Mouse (Mus musculus) myocyte (in vitro differentiated cells): ENCODE data around the gene Ncor1.

ENCODE experiments used
- E2F4 ChIP-seq: IDR thresholded peaks from one replicate; pipeline ENCODE4 v1.6.1; 2011; ENCODE audit warnings: mild to moderate bottlenecking, control low read depth, moderate library complexity; ENCODE audit not compliant: insufficient read depth
- MAX ChIP-seq: IDR thresholded peaks from one replicate; pipeline ENCODE4 v1.6.1; 2011; ENCODE audit warnings: low read depth, mild to moderate bottlenecking, control low read depth
- MYOD1 ChIP-seq, 3 experiments: IDR thresholded peaks; one replicate each; pipeline ENCODE4 v1.6.1; 2011; ENCODE audit warnings: control low read depth in 2 of 3, low read depth in 2 of 3, mild to moderate bottlenecking in 2 of 3, moderate library complexity in 1 of 3; ENCODE audit not compliant: insufficient read length in 2 of 3, control insufficient read depth in 1 of 3
- MYOG ChIP-seq, 3 experiments: IDR thresholded peaks; one replicate each; pipeline ENCODE4 v1.6.1; 2011; ENCODE audit warnings: control low read depth in 2 of 3, low read depth in 2 of 3, mild to moderate bottlenecking in 2 of 3; ENCODE audit not compliant: insufficient read length in 2 of 3, control insufficient read depth in 1 of 3, insufficient read depth in 1 of 3
- POLR2A ChIP-seq: IDR thresholded peaks from one replicate; pipeline ENCODE4 v1.6.1; 2011; ENCODE audit warnings: low read depth, mild to moderate bottlenecking, control low read depth, moderate library complexity; ENCODE audit not compliant: insufficient read length
- POLR2AphosphoS2 ChIP-seq: IDR thresholded peaks from one replicate; pipeline ENCODE4 v1.6.1; 2011; ENCODE audit warnings: low read depth, control low read depth; ENCODE audit not compliant: insufficient read length
- SRF ChIP-seq: IDR thresholded peaks from one replicate; pipeline ENCODE4 v1.6.1; 2011; ENCODE audit warnings: low read depth; ENCODE audit not compliant: control insufficient read depth, insufficient read length
- TCF12 ChIP-seq: IDR thresholded peaks from one replicate; pipeline ENCODE4 v1.6.1; 2011; ENCODE audit warnings: mild to moderate bottlenecking, control low read depth; ENCODE audit not compliant: poor library complexity, insufficient read depth, severe bottlenecking
- TCF3 ChIP-seq: IDR thresholded peaks from one replicate; pipeline ENCODE4 v1.6.1; 2011; ENCODE audit warnings: low read depth, control low read depth; ENCODE audit not compliant: insufficient read length
- USF1 ChIP-seq: IDR thresholded peaks from one replicate; pipeline ENCODE4 v1.6.1; 2011; ENCODE audit warnings: low read depth, mild to moderate bottlenecking, control low read depth, moderate library complexity

GRCm38 (mm10) chr11:62409611-62410010, 48.7 kb downstream of the Ncor1 start:
- TF ChIP-seq POLR2A (no peak), POLR2AphosphoS2 (no peak), USF1 (no peak), E2F4 (no peak), TCF12 (no peak), MAX (no peak), TCF3 (no peak), MYOG (IDR thresholded peaks at IDR 0.05; ENCODE audit: control insufficient read depth in 1 of 3, insufficient read depth in 1 of 3, insufficient read length in 2 of 3, low read depth in 2 of 3) (no peak), SRF (no peak), MYOD1 (IDR thresholded peaks at IDR 0.05; ENCODE audit: control insufficient read depth in 1 of 3, insufficient read length in 2 of 3, low read depth in 2 of 3) (no peak)
